Mouse (Mus musculus): ENCODE measurements at regions not wholly inside any gene's neighbourhood (a gene's known extent, or its start where the extent isn't known, plus 50 kb on each side); places are given as distances from the start of the nearest gene placed in this dataset.

DNA sequence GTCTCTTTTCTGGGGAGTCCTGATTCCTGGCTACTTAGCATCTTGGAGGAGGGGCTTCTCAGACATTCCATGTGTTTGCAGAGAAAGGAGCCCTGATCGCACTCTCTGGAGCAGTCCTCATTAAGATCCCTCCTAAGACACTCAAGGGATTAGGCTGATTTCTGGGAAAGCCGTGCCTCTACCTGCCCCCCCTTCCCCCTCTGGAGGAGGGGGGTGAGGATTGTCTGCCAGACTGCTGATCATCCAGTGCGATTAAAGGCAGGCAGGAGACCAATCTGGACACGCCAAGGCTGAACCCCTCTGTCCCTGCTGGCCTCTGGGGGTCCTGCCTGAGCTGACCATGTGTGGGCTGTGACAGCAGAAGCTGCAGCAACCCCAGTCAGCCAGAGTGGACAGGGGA, 65.4 kb downstream of the Vegfa start:
- TF ChIP-seq JUND (IDR thresholded peaks at IDR 0.05; ENCODE audit: low read depth, low read length) (no peak), HCFC1 (IDR thresholded peaks at IDR 0.05; ENCODE audit: low read depth, low read length) (no peak), MYB (IDR thresholded peaks at IDR 0.05; ENCODE audit: low read depth, low read length) (no peak), MAZ (IDR thresholded peaks at IDR 0.05; ENCODE audit: low read depth, low read length) (no peak), TAL1 (IDR thresholded peaks at IDR 0.05; ENCODE audit: low read length) (no peak), RCOR1 (IDR thresholded peaks at IDR 0.05; ENCODE audit: low read depth, low read length) (no peak), ZNF384 (IDR thresholded peaks at IDR 0.05; ENCODE audit: low read depth, low read length) (no peak), TBP (IDR thresholded peaks at IDR 0.05; ENCODE audit: low read depth, low read length) (no peak), ZC3H11A (IDR thresholded peaks at IDR 0.05; ENCODE audit: low read depth, low read length) (no peak), SMC3 (IDR thresholded peaks at IDR 0.05; ENCODE audit: low read depth, low read length) (no peak), CHD1 (IDR thresholded peaks at IDR 0.05; ENCODE audit: low read depth, low read length) (no peak), CTCF (IDR thresholded peaks at IDR 0.05 in 2 of 3, conservative IDR thresholded peaks at IDR 0.05 in 1 of 3; ENCODE audit: control insufficient read depth in 1 of 3, insufficient read depth in 1 of 3, low read depth in 2 of 3, low read length in 3 of 3, poor library complexity in 1 of 3, severe bottlenecking in 1 of 3) (no peak)
- Histone ChIP-seq H3K4me1 (ENCODE audit: control insufficient read depth in 1 of 2, insufficient read depth in 2 of 2, low read length in 2 of 2) (no peaks in the 10 kb centered on the region), H3K27ac (ENCODE audit: control insufficient read depth, low read depth, low read length) (no peak overlapping the region), H3K4me3 (ENCODE audit: control insufficient read depth in 1 of 2, insufficient read depth in 1 of 2, low read depth in 2 of 2, low read length in 2 of 2) (no peak overlapping the region), H3K79me2 (ENCODE audit: control insufficient read depth, insufficient read depth, low read length, poor library complexity) (no peaks in the 10 kb centered on the region), H3K9ac (ENCODE audit: control insufficient read depth, low read depth, low read length, poor library complexity, severe bottlenecking) (no peak overlapping the region), H3K9me3 (replicated peaks; ENCODE audit: insufficient read depth, low read length) (no peaks in the 10 kb centered on the region), H3K27me3 (ENCODE audit: control insufficient read depth in 1 of 2, insufficient read depth in 2 of 2, low read length in 2 of 2) (peaks cover 0 to 1% of the 10 kb centered on the region in 2 experiments; a peak in 2 of 4 replicates), H3K36me3 (ENCODE audit: control insufficient read depth in 1 of 2, insufficient read depth in 2 of 2, low read length in 2 of 2) (no peaks in the 10 kb centered on the region)
- DNase-seq (ENCODE audit: low read depth, low spot score) = no peak

DNA sequence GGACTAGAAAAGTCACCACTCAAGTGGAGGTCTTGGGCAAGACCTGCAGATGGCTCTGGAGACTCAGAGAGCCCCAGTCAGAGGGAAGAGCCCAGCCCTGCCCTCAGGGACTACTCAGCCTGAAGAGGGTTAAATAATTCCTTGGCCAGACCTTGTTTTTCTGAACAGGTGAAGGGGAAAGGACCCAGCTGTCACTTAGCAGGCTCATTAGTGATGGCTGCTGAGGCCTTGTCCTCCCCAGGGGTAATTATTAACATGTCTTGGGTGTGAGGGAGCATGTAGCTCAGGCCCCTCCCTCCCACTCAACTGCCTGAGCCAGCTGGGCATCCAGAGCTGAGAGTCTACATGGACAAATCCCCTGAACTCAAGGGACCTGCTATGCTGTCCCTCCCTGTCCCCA, 68.1 kb downstream of the Vegfa start:
- Histone ChIP-seq H3K4me3 (ENCODE audit: control insufficient read depth in 1 of 2, insufficient read depth in 1 of 2, low read depth in 2 of 2, low read length in 2 of 2) (no peak overlapping the region), H3K9ac (ENCODE audit: control insufficient read depth, low read depth, low read length, poor library complexity, severe bottlenecking) (no peak overlapping the region), H3K27ac (ENCODE audit: control insufficient read depth, low read depth, low read length) (no peak overlapping the region), H3K27me3 (ENCODE audit: control insufficient read depth in 1 of 2, insufficient read depth in 2 of 2, low read length in 2 of 2) (peaks cover 0 to 1% of the 10 kb centered on the region in 2 experiments; a peak in 2 of 4 replicates), H3K4me1 (ENCODE audit: control insufficient read depth in 1 of 2, insufficient read depth in 2 of 2, low read length in 2 of 2) (no peaks in the 10 kb centered on the region), H3K79me2 (ENCODE audit: control insufficient read depth, insufficient read depth, low read length, poor library complexity) (no peaks in the 10 kb centered on the region), H3K9me3 (replicated peaks; ENCODE audit: insufficient read depth, low read length) (no peaks in the 10 kb centered on the region), H3K36me3 (ENCODE audit: control insufficient read depth in 1 of 2, insufficient read depth in 2 of 2, low read length in 2 of 2) (no peaks in the 10 kb centered on the region)
- no peak for TF ChIP-seq ZMIZ1 (IDR thresholded peaks at IDR 0.05; ENCODE audit: low read depth, low read length)
- TF ChIP-seq SMC3 (IDR thresholded peaks at IDR 0.05; ENCODE audit: low read depth, low read length) = no peak
- TF ChIP-seq POLR2A (IDR thresholded peaks at IDR 0.05; ENCODE audit: control insufficient read depth in 1 of 2, insufficient read depth in 1 of 2, low read depth in 1 of 2, low read length in 2 of 2, poor library complexity in 1 of 2) = no peak
- no peak for DNase-seq (ENCODE audit: low read depth, low spot score)

DNA sequence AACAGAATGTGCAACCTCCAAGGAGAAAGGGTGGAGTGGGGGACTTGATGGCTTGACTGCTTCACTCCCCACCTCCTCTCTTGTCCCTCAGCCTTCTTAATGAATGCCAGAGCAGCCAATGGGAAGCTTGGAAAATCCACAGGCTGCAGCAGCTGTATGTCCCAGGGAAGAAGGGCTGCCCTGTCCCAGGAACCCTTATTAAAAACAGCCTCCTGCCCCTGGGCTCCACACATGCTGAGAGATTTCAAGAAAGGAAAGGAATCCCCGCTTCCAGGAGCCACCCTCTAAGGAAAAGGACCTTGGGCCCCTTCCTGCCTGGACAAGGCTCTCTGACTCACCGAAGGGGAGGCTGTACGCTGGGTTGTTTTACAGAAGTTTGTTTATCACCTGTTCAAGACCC, 68.8 kb downstream of the Vegfa start:
- H3K27ac ChIP-seq (ENCODE audit: control insufficient read depth, low read depth, low read length) = no peak overlapping the region
- TF ChIP-seq MXI1 (IDR thresholded peaks at IDR 0.05; ENCODE audit: low read depth, low read length) (no peak), MAX (IDR thresholded peaks at IDR 0.05; ENCODE audit: low read length) (no peak), BHLHE40 (IDR thresholded peaks at IDR 0.05; ENCODE audit: borderline replicate concordance, low read depth, low read length) (no peak), ETS1 (IDR thresholded peaks at IDR 0.05; ENCODE audit: low read depth, low read length) (no peak), SIN3A (IDR thresholded peaks at IDR 0.05; ENCODE audit: low read length) (no peak), USF2 (IDR thresholded peaks at IDR 0.05; ENCODE audit: borderline replicate concordance in 1 of 2, insufficient read depth in 1 of 2, low read depth in 1 of 2, low read length in 2 of 2) (no peak), MAZ (IDR thresholded peaks at IDR 0.05; ENCODE audit: low read depth, low read length) (no peak), RCOR1 (IDR thresholded peaks at IDR 0.05; ENCODE audit: low read depth, low read length) (no peak), JUND (IDR thresholded peaks at IDR 0.05; ENCODE audit: low read depth, low read length) (no peak), POLR2AphosphoS2 (IDR thresholded peaks at IDR 0.05; ENCODE audit: low read length) (no peak), ZMIZ1 (IDR thresholded peaks at IDR 0.05; ENCODE audit: low read depth, low read length) (no peak)
- DNase-seq (ENCODE audit: low read depth, low spot score) = no peak
- no peaks in the 10 kb centered on the region for H3K4me1 ChIP-seq (ENCODE audit: control insufficient read depth in 1 of 2, insufficient read depth in 2 of 2, low read length in 2 of 2)
- peaks cover 0 to 1% of the 10 kb centered on the region in 2 experiments; a peak in 2 of 4 replicates for H3K27me3 ChIP-seq (ENCODE audit: control insufficient read depth in 1 of 2, insufficient read depth in 2 of 2, low read length in 2 of 2)
- no peaks in the 10 kb centered on the region for H3K79me2 ChIP-seq (ENCODE audit: control insufficient read depth, insufficient read depth, low read length, poor library complexity)
- H3K36me3 ChIP-seq (ENCODE audit: control insufficient read depth in 1 of 2, insufficient read depth in 2 of 2, low read length in 2 of 2) = no peaks in the 10 kb centered on the region
- no peak overlapping the region for H3K9ac ChIP-seq (ENCODE audit: control insufficient read depth, low read depth, low read length, poor library complexity, severe bottlenecking)
- H3K9me3 ChIP-seq (replicated peaks; ENCODE audit: insufficient read depth, low read length) = no peaks in the 10 kb centered on the region
- H3K4me3 ChIP-seq (ENCODE audit: control insufficient read depth in 1 of 2, insufficient read depth in 1 of 2, low read depth in 2 of 2, low read length in 2 of 2) = no peak overlapping the region
